Comparison of ENCODE assay signal across 17 mouse cellular contexts in the genomic region with DNA sequence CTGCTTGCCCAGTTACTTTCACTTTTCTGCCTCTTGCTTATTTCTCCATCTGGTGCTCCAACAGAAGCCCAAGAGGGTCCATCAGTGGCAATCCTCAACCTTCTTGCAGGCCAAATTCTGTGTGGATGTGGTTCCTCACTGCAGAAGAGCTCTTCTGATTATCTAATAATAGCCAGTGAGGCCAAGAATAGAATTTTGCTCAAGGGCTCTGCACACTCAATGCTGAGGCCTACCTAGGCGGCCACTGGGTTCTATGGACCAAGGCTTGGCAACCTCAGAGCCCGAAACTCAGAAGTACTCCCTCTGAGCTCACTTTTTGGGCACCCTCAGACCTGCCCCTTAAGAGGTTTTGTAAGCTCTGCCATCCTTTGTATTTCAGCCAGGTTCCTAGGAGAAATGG. TPM values are rescaled to one million over a fixed set of nuclear protein-coding genes. Genes with fewer than 3 reads are reported as not detected.
A peak's percentile ranks its signal among the peaks of the same experiment; 100 is the strongest.
DNase-seq lines count a peak whose midpoint lies in the region; ATAC-seq and TF ChIP-seq lines count a peak whose summit lies in the region.
"Had no signal": no experiment of that assay in that cellular context is flagged by ENCODE, and none has a peak within 500 bp of the region (broad histone marks: within the 10 kb centered on the region; RNA-seq: fewer than 3 reads in every experiment).

No protein-coding gene starts in this region.

- no peak overlapping the region for H3K9ac ChIP-seq in intestine, postnatal 0 days (ENCODE audit: low read depth, low read length)
- H3K9ac ChIP-seq in neural tube, embryonic 15.5 days (replicated peaks), result peak overlapping the region; percentile 83
- H3K9ac ChIP-seq: embryonic facial prominence, embryonic 12.5 days; forebrain, embryonic 12.5 days; liver, embryonic 14.5 days; midbrain, embryonic 12.5 days had no signal

- H3K4me1 ChIP-seq in kidney, adult 2 months (ENCODE audit: control insufficient read depth, insufficient read depth, low read length), result peaks cover 21% of the 10 kb centered on the region
- H3K4me1 ChIP-seq in intestine, postnatal 0 days (replicated peaks; ENCODE audit: control insufficient read depth, insufficient read depth, low read length), result no peaks in the 10 kb centered on the region
- peaks cover 93% of the 10 kb centered on the region for H3K4me1 ChIP-seq in neural tube, embryonic 15.5 days

- H3K27me3 ChIP-seq in kidney, adult 2 months (replicated peaks; ENCODE audit: control insufficient read depth, insufficient read depth, low read length), result no peaks in the 10 kb centered on the region
- H3K27me3 ChIP-seq in intestine, postnatal 0 days (replicated peaks; ENCODE audit: control insufficient read depth, insufficient read depth, low read length), result peaks cover 100% of the 10 kb centered on the region
- no peaks in the 10 kb centered on the region for H3K27me3 ChIP-seq in neural tube, embryonic 15.5 days (replicated peaks)

- no peak for TF ChIP-seq CTCF in kidney, adult 2 months (conservative IDR thresholded peaks at IDR 0.05; ENCODE audit: insufficient read depth, insufficient read length, low read depth, low read length)
- no peak for TF ChIP-seq CTCF in intestine, postnatal 0 days (IDR thresholded peaks at IDR 0.05; ENCODE audit: low read depth)

- TF ChIP-seq POLR2A in kidney, adult 2 months (IDR thresholded peaks at IDR 0.05; ENCODE audit: low read depth, low read length), result no peak

- H3K4me2 ChIP-seq in intestine, postnatal 0 days (replicated peaks; ENCODE audit: low read depth), result peak overlapping the region; percentile 66
- peak overlapping the region; percentile 72 for H3K4me2 ChIP-seq in neural tube, embryonic 15.5 days
- H3K4me2 ChIP-seq: embryonic facial prominence, embryonic 12.5 days; forebrain, embryonic 12.5 days; midbrain, embryonic 12.5 days had no signal

- peak overlapping the region; percentile 78 for H3K4me3 ChIP-seq in kidney, adult 2 months (ENCODE audit: insufficient read depth, low read depth, low read length)
- 0 out of 2 replicates have a peak overlapping the region, but pooled peaks have one; percentile 39 for H3K4me3 ChIP-seq in intestine, postnatal 0 days (ENCODE audit: low read depth, low read length)
- peak overlapping the region; percentile 51 for H3K4me3 ChIP-seq in neural tube, embryonic 15.5 days (replicated peaks)
- H3K4me3 ChIP-seq: embryonic facial prominence, embryonic 12.5 days; midbrain, embryonic 12.5 days had no signal

- peak overlapping the region; percentile 81 for H3K27ac ChIP-seq in kidney, adult 2 months (ENCODE audit: insufficient read depth, low read depth, low read length)
- no peak overlapping the region for H3K27ac ChIP-seq in intestine, postnatal 0 days (ENCODE audit: low read depth, low read length)
- H3K27ac ChIP-seq in neural tube, embryonic 15.5 days (replicated peaks), result peak overlapping the region; percentile 98
- H3K27ac ChIP-seq: embryonic facial prominence, embryonic 12.5 days; forebrain, embryonic 12.5 days; hindbrain, postnatal 0 days; liver, embryonic 14.5 days; midbrain, embryonic 12.5 days had no signal

- no peak for ATAC-seq in intestine, postnatal 0 days
- no peak for ATAC-seq in neural tube, embryonic 15.5 days (ENCODE audit: low FRiP score)
- ATAC-seq: hindbrain, postnatal 0 days had no signal

- 60% methylated on average over 2 of the region's 2 CpGs for WGBS in kidney, adult 2 months
- WGBS in intestine, postnatal 0 days, result 50% methylated on average over 2 of the region's 2 CpGs
- WGBS in neural tube, embryonic 15.5 days, result 8% methylated on average over 2 of the region's 2 CpGs

- peak; percentile 38 to 86 for DNase-seq in adrenal gland, adult (ENCODE audit: inconsistent age in 2 of 2, low spot score in 1 of 2)
- DNase-seq in adrenal gland, postnatal 4 days (ENCODE audit: low spot score in 2 of 2), result no peak
- peak; percentile 16 for DNase-seq in kidney, adult 2 months
- no peak for DNase-seq in kidney, adult 8-10 months
- no peak for DNase-seq in frontal cortex, postnatal 25 days (ENCODE audit: low spot score in 2 of 2)
- DNase-seq in right cerebral cortex, postnatal 36 days (ENCODE audit: low spot score in 2 of 2), result no peak
- DNase-seq: cerebellum, postnatal 25 days; layer of hippocampus, postnatal 36 days had no signal

- no peaks in the 10 kb centered on the region for H3K36me3 ChIP-seq in kidney, adult 2 months (ENCODE audit: control insufficient read depth, insufficient read depth, low read length)
- H3K36me3 ChIP-seq in intestine, postnatal 0 days (ENCODE audit: control insufficient read depth, insufficient read depth), result no peaks in the 10 kb centered on the region
- H3K36me3 ChIP-seq in neural tube, embryonic 15.5 days, result no peaks in the 10 kb centered on the region
- H3K36me3 ChIP-seq: embryonic facial prominence, embryonic 12.5 days; forebrain, embryonic 12.5 days; midbrain, embryonic 12.5 days had no signal

- 0 out of 2 replicates have a peak, but pooled peaks cover 2% of the 10 kb centered on the region for H3K9me3 ChIP-seq in intestine, postnatal 0 days (ENCODE audit: control insufficient read depth)
- H3K9me3 ChIP-seq in neural tube, embryonic 15.5 days (replicated peaks), result no peaks in the 10 kb centered on the region
- H3K9me3 ChIP-seq: embryonic facial prominence, embryonic 12.5 days; forebrain, embryonic 12.5 days; midbrain, embryonic 12.5 days had no signal

RNA-seq across cellular contexts. Expression of gene Hoxc6, which starts 3.3 kb away (rescaled TPM):
- 10 to 100 TPM; 40.3 to 41.5 TPM for total RNA-seq in adrenal gland, postnatal 4 days (2021)
- polyA plus RNA-seq in kidney, adult 2 months (2012; rRNA removed), result 24.7 and 25.4 TPM in 2 replicates
- polyA plus RNA-seq in intestine, postnatal 0 days (2015; fragmentation: Nextera tagmentation; extraction: Ambion mirVana), result 3.0 and 3.5 TPM in 2 replicates
- 23.4 and 35.1 TPM in 2 replicates for polyA plus RNA-seq in neural tube, embryonic 15.5 days (2015; fragmentation: Nextera tagmentation; extraction: Ambion mirVana)
- total RNA-seq: layer of hippocampus, postnatal 36 days; neutrophil, adult 5-6 weeks had no signal
- polyA plus RNA-seq: embryonic facial prominence, embryonic 12.5 days; forebrain, embryonic 12.5 days; midbrain, embryonic 12.5 days had no signal

RNA-seq across cellular contexts. Expression of gene Hoxc8, which starts 11.0 kb away (rescaled TPM):
- total RNA-seq in adrenal gland, postnatal 4 days (2021), result 10 to 100 TPM; 22.2 to 22.7 TPM
- 3.4 and 4.0 TPM in 2 replicates for polyA plus RNA-seq in kidney, adult 2 months (2012; rRNA removed)
- 3.5 and 4.6 TPM in 2 replicates for polyA plus RNA-seq in intestine, postnatal 0 days (2015; fragmentation: Nextera tagmentation; extraction: Ambion mirVana)
- polyA plus RNA-seq in neural tube, embryonic 15.5 days (2015; fragmentation: Nextera tagmentation; extraction: Ambion mirVana), result 56.5 and 108 TPM in 2 replicates
- total RNA-seq: layer of hippocampus, postnatal 36 days; neutrophil, adult 5-6 weeks had no signal
- polyA plus RNA-seq: embryonic facial prominence, embryonic 12.5 days; forebrain, embryonic 12.5 days; hindbrain, postnatal 0 days; midbrain, embryonic 12.5 days had no signal

RNA-seq across cellular contexts. Expression of gene Hoxc4, which starts 17.4 kb away (rescaled TPM):
- total RNA-seq in adrenal gland, postnatal 4 days (2021), result 10 to 100 TPM; 11.3 to 13.4 TPM
- 2.5 and 2.7 TPM in 2 replicates for polyA plus RNA-seq in kidney, adult 2 months (2012; rRNA removed)
- polyA plus RNA-seq in intestine, postnatal 0 days (2015; fragmentation: Nextera tagmentation; extraction: Ambion mirVana), result 4.8 and 5.2 TPM in 2 replicates
- polyA plus RNA-seq in neural tube, embryonic 15.5 days (2015; fragmentation: Nextera tagmentation; extraction: Ambion mirVana), result 26.7 and 48.6 TPM in 2 replicates
- total RNA-seq: layer of hippocampus, postnatal 36 days; neutrophil, adult 5-6 weeks had no signal
- polyA plus RNA-seq: forebrain, embryonic 12.5 days had no signal

RNA-seq across cellular contexts. Expression of gene Hoxc9, which starts 25.1 kb away (rescaled TPM):
- total RNA-seq in adrenal gland, postnatal 4 days (2021), result 1 to 10 TPM; 3.0 to 4.8 TPM
- polyA plus RNA-seq in kidney, adult 2 months (2012; rRNA removed), result 5.5 and 7.3 TPM in 2 replicates
- polyA plus RNA-seq in intestine, postnatal 0 days (2015; fragmentation: Nextera tagmentation; extraction: Ambion mirVana), result 0.43 and 0.58 TPM in 2 replicates
- polyA plus RNA-seq in neural tube, embryonic 15.5 days (2015; fragmentation: Nextera tagmentation; extraction: Ambion mirVana), result 19.7 and 30.9 TPM in 2 replicates
- total RNA-seq: hindbrain, postnatal 0 days; layer of hippocampus, postnatal 36 days; neutrophil, adult 5-6 weeks had no signal
- polyA plus RNA-seq: embryonic facial prominence, embryonic 12.5 days; forebrain, embryonic 12.5 days; hindbrain, postnatal 0 days; midbrain, embryonic 12.5 days; stomach, embryonic 14.5 days had no signal

RNA-seq across cellular contexts. Expression of gene Hoxc5, which starts 34.1 kb away (rescaled TPM):
- total RNA-seq in adrenal gland, postnatal 4 days (2021), result 1 to 10 TPM; 7.9 to 8.0 TPM
- 4.0 and 4.1 TPM in 2 replicates for polyA plus RNA-seq in kidney, adult 2 months (2012; rRNA removed)
- polyA plus RNA-seq in intestine, postnatal 0 days (2015; fragmentation: Nextera tagmentation; extraction: Ambion mirVana), result 3.4 and 3.9 TPM in 2 replicates
- 14.6 and 20.7 TPM in 2 replicates for polyA plus RNA-seq in neural tube, embryonic 15.5 days (2015; fragmentation: Nextera tagmentation; extraction: Ambion mirVana)
- total RNA-seq: layer of hippocampus, postnatal 36 days; neutrophil, adult 5-6 weeks had no signal
- polyA plus RNA-seq: forebrain, embryonic 12.5 days; midbrain, embryonic 12.5 days had no signal

Comparison
In these comparisons a context has a peak if more than half of its experiments do, and no peak if none do; other contexts are left out.
1. DNase-seq: peak in adrenal gland, adult (2 of 2) and kidney, adult 2 months (single experiment); none in adrenal gland, postnatal 4 days (0 of 2), kidney, adult 8-10 months (0 of 2), frontal cortex, postnatal 25 days (0 of 2) and right cerebral cortex, postnatal 36 days (0 of 2).
2. RNA of gene Hoxc8, which starts 11.0 kb away (polyA plus RNA-seq): 56.5 to 108 TPM in neural tube, embryonic 15.5 days; 3.4 to 4.0 TPM in kidney, adult 2 months and 3.5 to 4.6 TPM in intestine, postnatal 0 days; every median in the first group is over 10 times any median in the second.
3. Peak in every context shown above with its lines, with median percentiles within 50 percentile points of each other: H3K4me3 ChIP-seq.